Mouse (Mus musculus): ENCODE results near the gene Dppa3.

The Dppa3 gene

DNA sequence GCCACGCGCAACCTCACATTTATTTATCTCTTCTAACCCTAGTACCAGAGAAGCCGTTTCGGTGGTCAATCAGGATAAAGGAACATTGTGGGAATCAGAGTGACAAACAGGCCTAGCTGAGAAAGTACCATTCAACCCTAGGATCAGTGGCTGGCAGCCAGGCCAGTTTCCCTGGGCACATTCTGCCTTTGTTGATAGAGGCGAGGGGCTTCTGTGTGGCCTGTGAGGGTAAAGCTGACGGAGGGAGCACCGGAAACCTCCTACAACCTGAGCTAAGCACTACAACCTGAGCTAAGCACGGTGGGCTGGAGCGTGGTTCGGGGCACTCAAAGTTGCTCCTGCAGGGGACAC, 44.0 kb downstream of the Dppa3 start:
- ChIA-PET POLR2A (interaction anchor here (0.6 to 6.8 kb wide), 83 partner anchors 9 to 1805 kb away, joined by 3 to 97 read pairs (median 5); partner anchors contain the start of genes Nanog (in 3 of the 4), Gdf3 (in 2 of the 4), Necap1 (in 1 of the 4) and Slc2a3 (in 1 of the 4)), CTCF (interaction anchor here (0.5 to 3.5 kb wide), 125 partner anchors 8 to 1805 kb away, joined by 3 to 55 read pairs (median 6); partner anchors contain the start of genes Nanog (in 2 of the 4), Gdf3 (in 1 of the 4), Necap1 (in 1 of the 4) and Slc2a3 (in 1 of the 4))

GRCm38 (mm10) chr6:122670841-122671240, 44.6 kb downstream of the Dppa3 start:
- CTCF ChIA-PET = interaction anchor here (0.6 to 3.5 kb wide), 21 partner anchors 10 to 209 kb away, joined by 3 to 55 read pairs (median 11); partner anchors contain the start of gene Necap1 (in 1 of the 4)
- POLR2A ChIA-PET = interaction anchor here (0.7 to 6.8 kb wide), 33 partner anchors 9 to 113 kb away, joined by 3 to 97 read pairs (median 12); partner anchors contain the start of genes Nanog (in 3 of the 4) and Gdf3 (in 1 of the 4)

- POLR2A ChIA-PET = interaction anchor here (0.6 to 2.0 kb wide), 10 partner anchors 8 to 93 kb away, joined by 3 to 7 read pairs (median 4); no protein-coding TSS in a partner anchor
- CTCF ChIA-PET = interaction anchor here (0.6 to 1.7 kb wide), 6 partner anchors 8 to 116 kb away, joined by 3 to 16 read pairs (median 3); no protein-coding TSS in a partner anchor
Measured at GRCm38 (mm10) chr6:122672746-122673145, 46.5 kb downstream of the Dppa3 start.
